Mouse (Mus musculus): ENCODE measurements around the gene Nisch. TPM values are rescaled to one million over a fixed set of nuclear protein-coding genes. Genes with fewer than 3 reads are reported as not detected.
A peak's percentile ranks its signal among the peaks of the same experiment; 100 is the strongest.

Gene Nisch
- polyA plus RNA-seq, 1 experiment = 323 TPM

- DNase-seq (ENCODE audit: low read depth) = peak; percentile 80
Observed at GRCm38 (mm10) chr14:31191936-31192335, 24.8 kb downstream of the Nisch start.

GRCm38 (mm10) chr14:31189348-31189747 is 27.4 kb downstream of the Nisch start:
- no peak for DNase-seq (ENCODE audit: low read depth)

- no peak for DNase-seq (ENCODE audit: low read depth)
Observed at GRCm38 (mm10) chr14:31188771-31189181, 28.0 kb downstream of the Nisch start.

- no peak for DNase-seq (ENCODE audit: low read depth)
Observed at GRCm38 (mm10) chr14:31186656-31187055, 30.1 kb downstream of the Nisch start.

GRCm38 (mm10) chr14:31184195-31184594 is 32.6 kb downstream of the Nisch start:
- DNase-seq (ENCODE audit: low read depth) = no peak

- no peak for DNase-seq (ENCODE audit: low read depth)
Observed at GRCm38 (mm10) chr14:31183541-31183940, 33.2 kb downstream of the Nisch start.

GRCm38 (mm10) chr14:31182786-31183290 is 33.9 kb downstream of the Nisch start:
- DNase-seq (ENCODE audit: low read depth) = no peak

- no peak for DNase-seq (ENCODE audit: low read depth)
Observed at GRCm38 (mm10) chr14:31181512-31181911, 35.2 kb downstream of the Nisch start.

GRCm38 (mm10) chr14:31179677-31180365 is 36.9 kb downstream of the Nisch start:
- DNase-seq (ENCODE audit: low read depth) = no peak

- no peak for DNase-seq (ENCODE audit: low read depth)
Observed at GRCm38 (mm10) chr14:31177715-31178114, 39.0 kb downstream of the Nisch start.

- DNase-seq (ENCODE audit: low read depth) = no peak
Observed at GRCm38 (mm10) chr14:31177287-31177686, 39.5 kb downstream of the Nisch start.

GRCm38 (mm10) chr14:31173537-31173936 is 43.2 kb downstream of the Nisch start:
- DNase-seq (ENCODE audit: low read depth) = no peak

GRCm38 (mm10) chr14:31172781-31173455 is 43.8 kb downstream of the Nisch start:
- DNase-seq (ENCODE audit: low read depth) = no peak

GRCm38 (mm10) chr14:31171821-31172220 is 44.9 kb downstream of the Nisch start:
- DNase-seq (ENCODE audit: low read depth) = no peak

- DNase-seq (ENCODE audit: low read depth) = no peak
Observed at GRCm38 (mm10) chr14:31171386-31171785, 45.4 kb downstream of the Nisch start.

- DNase-seq (ENCODE audit: low read depth) = no peak
Observed at GRCm38 (mm10) chr14:31170963-31171362, 45.8 kb downstream of the Nisch start.

GRCm38 (mm10) chr14:31169508-31169907 is 47.2 kb downstream of the Nisch start:
- DNase-seq (ENCODE audit: low read depth) = no peak

- DNase-seq (ENCODE audit: low read depth) = no peak
Observed at GRCm38 (mm10) chr14:31168425-31168824, 48.3 kb downstream of the Nisch start, which contains the start of gene Stab1. TSS of gene Stab1 (minus strand) at chr14:31168641.

- DNase-seq (ENCODE audit: low read depth) = no peak
Observed at GRCm38 (mm10) chr14:31166827-31167226, 49.9 kb downstream of the Nisch start.

GRCm38 (mm10) chr14:31165991-31166630 is 50.6 kb downstream of the Nisch start:
- DNase-seq (ENCODE audit: low read depth) = no peak

GRCm38 (mm10) chr14:31165458-31165857 is 51.3 kb downstream of the Nisch start:
- no peak for DNase-seq (ENCODE audit: low read depth)

- DNase-seq (ENCODE audit: low read depth) = no peak
Observed at GRCm38 (mm10) chr14:31165010-31165409, 51.7 kb downstream of the Nisch start.

- DNase-seq (ENCODE audit: low read depth) = no peak
Observed at GRCm38 (mm10) chr14:31164067-31164466, 52.7 kb downstream of the Nisch start.

Data from gonadal fat pad, adult 2 months (tissue).